Mouse (Mus musculus): ENCODE results near the gene Irf5.

Gene Irf5

DNA sequence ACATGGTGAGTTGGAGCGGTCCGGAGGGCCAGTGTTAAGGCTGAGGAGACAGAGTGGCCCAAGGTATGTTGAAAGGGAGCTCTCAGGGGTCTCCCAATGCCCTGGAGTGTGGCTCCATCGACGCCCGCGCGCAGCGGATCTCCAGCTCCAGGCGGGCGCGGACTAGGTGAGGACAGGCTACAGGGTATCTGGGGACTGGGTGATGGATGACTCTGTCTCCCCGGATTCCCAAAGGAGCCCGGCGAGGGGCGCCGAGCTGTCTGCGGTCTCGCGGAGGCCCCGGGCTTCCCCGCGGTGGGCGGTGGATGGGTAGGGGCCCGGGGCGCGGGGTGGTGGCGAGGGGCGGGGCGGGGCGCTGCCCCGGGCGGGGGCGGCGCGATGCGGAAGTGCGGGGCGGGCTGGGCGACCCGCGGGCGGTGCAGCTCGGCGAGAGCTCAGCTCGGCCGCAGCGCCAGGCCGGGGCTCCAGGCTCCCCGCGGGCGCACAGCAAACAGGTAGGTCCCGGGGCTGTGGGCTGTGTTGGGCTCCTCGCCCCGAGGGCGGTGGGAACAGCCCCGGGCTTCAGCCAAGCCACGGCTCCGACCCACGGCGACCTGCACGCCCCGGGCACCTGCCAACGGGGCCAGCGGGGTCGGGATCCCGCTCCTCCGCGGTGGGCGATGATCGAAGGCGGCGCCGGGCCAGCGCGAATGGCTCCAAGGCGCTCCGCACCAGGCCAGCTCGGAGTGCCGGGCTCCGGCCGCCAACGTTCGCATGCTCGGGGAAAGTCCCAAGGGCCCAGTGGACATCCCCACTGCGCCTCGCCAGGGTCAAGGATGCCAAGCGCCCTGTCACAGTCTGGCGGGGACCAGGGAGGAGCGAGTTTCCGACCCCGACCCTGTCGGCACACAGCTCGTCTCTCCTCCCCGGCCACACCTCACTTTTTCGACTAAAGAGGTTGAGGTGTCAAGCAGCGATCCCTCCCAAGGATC is at the start of gene Irf5:
TSS of gene Irf5 (plus strand) at position 345 of the 971 bp plus-strand sequence.
- in situ Hi-C loops (cut with MboI, MseI) = no loop called here

- in situ Hi-C loops (cut with MboI, MseI) = no loop called here
These were observed 43.7 kb upstream of the Irf5 start for GRCm38 (mm10) chr6:29482691-29483090.

- in situ Hi-C loops (cut with MboI, MseI) = no loop called here
These were observed 41.5 kb upstream of the Irf5 start for GRCm38 (mm10) chr6:29484716-29485559.

- in situ Hi-C loops (cut with MboI, MseI) = no loop called here
These were observed 40.5 kb upstream of the Irf5 start for GRCm38 (mm10) chr6:29485951-29486350.

DNA sequence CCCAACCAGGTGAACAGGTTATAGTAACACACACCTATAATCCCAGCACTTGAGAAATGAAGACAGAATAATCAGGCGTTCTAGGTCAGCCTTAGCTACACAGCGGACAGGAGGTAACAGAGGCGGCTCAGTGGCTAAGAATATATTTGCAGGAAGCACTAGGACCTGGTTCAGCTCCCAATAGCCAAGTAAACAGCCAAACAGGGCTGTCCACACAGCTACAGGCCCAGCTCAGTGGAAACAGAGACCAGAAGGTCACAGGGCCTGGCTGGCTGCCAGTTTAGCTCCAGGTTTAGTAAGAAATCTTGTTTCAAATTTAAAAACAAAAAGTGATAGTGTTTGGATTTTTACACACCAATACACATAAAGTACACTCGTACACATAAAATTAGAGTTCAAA is 32.3 kb upstream of the Irf5 start:
- in situ Hi-C loops (cut with MboI, MseI) = loop anchor here in 1 of 2 experiments (10.0 kb wide), 1 partner anchor 1481 kb away; no protein-coding TSS in a partner anchor

- in situ Hi-C loops (cut with MboI, MseI) = loop anchor here in 1 of 2 experiments (10.0 kb wide), 1 partner anchor 1479 kb away; no protein-coding TSS in a partner anchor
These were observed 30.2 kb upstream of the Irf5 start for GRCm38 (mm10) chr6:29496270-29496669.

- in situ Hi-C loops (cut with MboI, MseI) = loop anchor here in 1 of 2 experiments (10.0 kb wide), 1 partner anchor 1477 kb away; no protein-coding TSS in a partner anchor
These were observed 28.6 kb upstream of the Irf5 start for GRCm38 (mm10) chr6:29497791-29498190.

GRCm38 (mm10) chr6:29500177-29500576 is 26.2 kb upstream of the Irf5 start:
- in situ Hi-C loops (cut with MboI, MseI) = no loop called here

DNA sequence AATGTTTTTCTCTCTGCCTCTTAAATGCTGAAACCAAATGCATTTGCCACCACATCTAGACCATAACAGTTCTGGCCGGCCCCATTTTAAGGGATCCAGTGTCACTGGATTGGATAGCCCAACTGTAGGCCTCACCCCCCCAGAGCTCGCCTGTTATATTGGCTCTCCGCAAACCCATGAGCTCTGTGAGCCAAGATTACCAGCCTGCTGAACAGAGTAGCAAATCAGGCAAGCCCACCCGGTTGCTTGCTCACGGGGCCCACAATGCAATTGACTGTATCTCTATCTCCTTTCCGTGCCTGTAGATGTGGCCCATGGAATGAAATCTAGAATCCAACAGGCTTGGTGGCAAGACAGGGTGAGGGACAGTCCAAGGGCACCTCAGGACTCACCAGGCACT is 25.6 kb upstream of the Irf5 start:
- in situ Hi-C loops (cut with MboI, MseI) = no loop called here

DNA sequence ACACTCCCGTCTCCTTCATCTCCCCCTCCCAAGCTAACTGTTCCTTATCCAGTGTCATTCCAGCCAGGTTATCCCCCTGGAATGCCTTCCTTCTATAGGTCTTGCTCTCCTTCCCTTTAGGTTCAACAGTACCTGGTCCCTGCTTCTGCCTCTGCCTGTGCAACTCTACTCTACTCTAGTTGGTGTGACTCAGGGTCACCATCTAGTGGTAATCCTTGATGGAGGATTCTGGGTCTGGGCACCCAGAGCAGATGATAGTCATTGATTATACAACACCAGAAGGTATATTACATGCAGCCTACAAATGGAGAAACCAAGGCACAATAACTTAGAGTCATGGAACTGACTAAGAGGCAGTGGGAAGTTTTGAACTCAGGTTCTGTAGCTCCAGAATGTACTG is 24.8 kb upstream of the Irf5 start:
- in situ Hi-C loops (cut with MboI, MseI) = no loop called here

GRCm38 (mm10) chr6:29505493-29505892 is 20.9 kb upstream of the Irf5 start:
- in situ Hi-C loops (cut with MboI, MseI) = no loop called here

- in situ Hi-C loops (cut with MboI, MseI) = no loop called here
These were observed 19.6 kb upstream of the Irf5 start for GRCm38 (mm10) chr6:29506834-29507233.

DNA sequence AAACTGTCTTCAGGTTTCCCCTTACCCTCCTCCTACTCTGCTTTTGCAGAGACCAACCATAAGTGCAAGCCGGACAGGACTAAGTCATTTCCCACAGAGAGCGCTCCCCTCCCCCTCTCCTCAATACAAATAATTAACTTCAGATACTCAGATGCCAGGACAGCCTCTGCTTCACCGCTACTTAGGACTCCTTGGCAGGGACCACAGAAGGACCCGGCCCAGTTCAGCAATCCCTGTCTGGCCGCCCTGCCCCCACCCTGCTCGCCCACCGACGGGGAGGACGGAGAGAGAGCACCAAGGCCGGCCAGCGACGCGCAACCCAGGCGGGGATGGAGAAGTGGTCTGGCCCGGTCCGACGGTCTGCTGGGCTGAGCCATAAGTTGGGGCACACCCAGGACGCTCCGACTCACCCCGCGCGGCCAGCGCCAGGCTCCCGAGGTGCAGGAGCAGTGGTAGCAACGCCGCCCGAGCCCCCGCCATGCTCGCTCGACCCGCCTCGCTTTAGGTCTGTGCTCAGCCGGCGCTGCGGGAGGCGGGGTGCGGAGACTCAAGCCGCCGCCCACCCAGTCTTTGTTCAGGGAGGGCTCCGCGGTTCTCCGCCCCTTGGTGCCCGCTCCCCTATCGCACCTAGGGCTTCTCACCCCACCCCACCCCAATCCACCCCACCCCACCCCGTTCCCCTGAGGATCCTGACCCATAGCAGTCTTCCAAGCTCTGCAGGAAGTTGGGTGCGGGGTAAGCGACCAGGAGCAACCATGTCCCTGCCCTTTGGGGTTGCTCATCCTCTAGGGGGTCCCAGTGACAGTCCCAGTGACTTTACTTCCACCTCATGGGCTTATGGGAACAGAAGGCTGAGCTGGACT is 18.7 kb upstream of the Irf5 start, which contains the start of gene Kcp:
TSS of gene Kcp (minus strand) at position 506 of the 863 bp plus-strand sequence.
- in situ Hi-C loops (cut with MboI, MseI) = no loop called here

GRCm38 (mm10) chr6:29509086-29509485 is 17.3 kb upstream of the Irf5 start:
- in situ Hi-C loops (cut with MboI, MseI) = no loop called here

GRCm38 (mm10) chr6:29513284-29513683 is 13.1 kb upstream of the Irf5 start:
- in situ Hi-C loops (cut with MboI, MseI) = no loop called here

GRCm38 (mm10) chr6:29517139-29517538 is 9.3 kb upstream of the Irf5 start:
- in situ Hi-C loops (cut with MboI, MseI) = loop anchor here in 1 of 2 experiments (5.0 kb wide), 1 partner anchor 345 kb away; no protein-coding TSS in a partner anchor

DNA sequence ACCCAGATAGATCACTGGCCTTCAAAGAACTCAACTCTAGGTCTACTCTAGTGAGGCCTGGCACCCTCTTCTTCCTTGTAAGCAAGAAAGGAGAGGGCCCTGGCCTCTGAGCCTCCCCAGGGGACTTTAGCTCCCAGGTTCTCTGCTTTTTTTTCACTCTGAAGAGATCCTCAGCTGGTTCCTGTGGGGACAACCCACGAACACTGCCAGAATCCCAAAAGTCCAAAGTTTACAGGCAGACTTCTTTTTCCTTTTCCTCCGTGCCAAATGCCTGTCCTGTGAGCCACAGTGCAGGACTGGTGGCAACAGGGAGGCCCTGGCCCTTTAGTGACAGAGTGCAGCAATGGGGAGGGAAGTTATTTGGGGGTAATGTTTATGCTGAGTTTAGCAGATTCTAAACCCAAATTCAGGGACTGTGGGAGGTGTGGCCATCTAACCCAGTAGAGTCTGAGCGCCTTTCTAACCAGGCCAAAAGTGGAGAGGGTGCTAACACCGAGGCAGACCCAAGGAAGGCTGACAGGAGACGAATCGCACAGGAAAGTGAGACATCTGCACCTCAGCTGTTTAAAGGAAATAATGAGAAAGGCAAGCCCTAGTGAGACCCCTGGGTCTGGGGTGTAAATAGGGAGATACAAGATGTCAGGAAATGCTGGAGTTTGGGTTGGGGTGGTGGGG is 3.7 kb upstream of the Irf5 start:
- in situ Hi-C loops (cut with MboI, MseI) = no loop called here

- in situ Hi-C loops (cut with MboI, MseI) = no loop called here
These were observed 3.0 kb upstream of the Irf5 start for GRCm38 (mm10) chr6:29523301-29524033.

- in situ Hi-C loops (cut with MboI, MseI) = no loop called here
These were observed 2.4 kb upstream of the Irf5 start for GRCm38 (mm10) chr6:29524034-29524489.
